Mouse (Mus musculus) adrenal gland, postnatal 25 days (tissue): ENCODE measurements around the gene Tax1bp3. TPM values are rescaled to one million over a fixed set of nuclear protein-coding genes. Genes with fewer than 3 reads are reported as not detected.
A peak's percentile ranks its signal among the peaks of the same experiment; 100 is the strongest.

Experiments used
- DNase-seq: peaks from one replicate; pipeline ENCODE4 v3.0.0; 2021; ENCODE audit warnings: mixed read lengths
- long read RNA-seq: library from polyadenylated mRNA; stranded (forward); transcript quantifications from one replicate; pipeline ENCODE4 v2.0.0, GENCODE M21; 2021
- total RNA-seq: library from RNA; stranded (reverse); gene quantifications from 2 replicates; pipeline ENCODE4 v1.2.3, GENCODE M21; 2021

Tax1bp3 gene
- 71.3 and 79.4 TPM in 2 replicates for total RNA-seq
- long read RNA-seq, transcript Tax1bp3-201 (4 exons, 1,523 nt), result major isoform, 70 of 76 reads
- long read RNA-seq, partial matches to known transcripts, result 3 of 76 reads
- long read RNA-seq, other reads (novel, unspliced or antisense), result 3 of 76 reads

GRCm38 (mm10) chr11:73176608-73177508 lies at the start of gene Tax1bp3, which contains the start of gene Emc6:
Gene Tax1bp3 (plus strand): TSS chr11:73177083.
Gene Emc6 (minus strand): TSS chr11:73177037.
- DNase-seq, result peak; percentile 97

GRCm38 (mm10) chr11:73131020-73131419 lies 45.9 kb upstream of the Tax1bp3 start:
- DNase-seq, result no peak

GRCm38 (mm10) chr11:73132999-73133398 lies 43.9 kb upstream of the Tax1bp3 start:
- DNase-seq, result no peak

GRCm38 (mm10) chr11:73134222-73134621 lies 42.7 kb upstream of the Tax1bp3 start:
- no peak for DNase-seq

- DNase-seq, result no peak
These were observed 40.3 kb upstream of the Tax1bp3 start for GRCm38 (mm10) chr11:73136587-73136986.

- DNase-seq, result no peak
These were observed 39.8 kb upstream of the Tax1bp3 start for GRCm38 (mm10) chr11:73137116-73137515.

GRCm38 (mm10) chr11:73137591-73138501 lies 39.0 kb upstream of the Tax1bp3 start, which contains the start of gene Haspin:
Gene Haspin (minus strand): TSS chr11:73138294.
- peak; percentile 92 for DNase-seq

- no peak for DNase-seq
These were observed 32.6 kb upstream of the Tax1bp3 start for GRCm38 (mm10) chr11:73144261-73144681.

- no peak for DNase-seq
These were observed 30.6 kb upstream of the Tax1bp3 start for GRCm38 (mm10) chr11:73146026-73146974.

GRCm38 (mm10) chr11:73146975-73147365 lies 29.9 kb upstream of the Tax1bp3 start:
- DNase-seq, result no peak

GRCm38 (mm10) chr11:73148209-73148608 lies 28.7 kb upstream of the Tax1bp3 start:
- DNase-seq, result no peak

- DNase-seq, result no peak
These were observed 21.8 kb upstream of the Tax1bp3 start for GRCm38 (mm10) chr11:73155071-73155470.

GRCm38 (mm10) chr11:73159957-73160810 lies 16.7 kb upstream of the Tax1bp3 start, which contains the start of gene P2rx5:
Gene P2rx5 (plus strand): TSS chr11:73160421.
- peak; percentile 70 for DNase-seq

- DNase-seq, result peak; percentile 43
These were observed 16.1 kb upstream of the Tax1bp3 start for GRCm38 (mm10) chr11:73160811-73161200.

GRCm38 (mm10) chr11:73161616-73162015 lies 15.3 kb upstream of the Tax1bp3 start:
- DNase-seq, result no peak

GRCm38 (mm10) chr11:73162284-73162683 lies 14.6 kb upstream of the Tax1bp3 start:
- DNase-seq, result no peak

GRCm38 (mm10) chr11:73168071-73168470 lies 8.8 kb upstream of the Tax1bp3 start:
- DNase-seq, result no peak

GRCm38 (mm10) chr11:73168576-73168975 lies 8.3 kb upstream of the Tax1bp3 start:
- no peak for DNase-seq

- DNase-seq, result peak; percentile 65
These were observed 7.7 kb upstream of the Tax1bp3 start for GRCm38 (mm10) chr11:73169231-73169630.

GRCm38 (mm10) chr11:73172186-73172585 lies 4.7 kb upstream of the Tax1bp3 start:
- DNase-seq, result peak; percentile 29
